23 mouse cellular contexts compared by ENCODE assay signal in genomic region chr3:136244931-136245330, GRCm38 (mm10).
"Had no signal": no experiment of that assay in that cellular context is flagged by ENCODE, and none has a peak within 500 bp of the region (broad histone marks: within the 10 kb centered on the region; RNA-seq: fewer than 3 reads in every experiment).

No protein-coding gene starts in this region.

- H3K36me3 ChIP-seq: liver, embryonic 15.5 days; lung, embryonic 15.5 days; midbrain, embryonic 13.5 days; midbrain, embryonic 15.5 days; neural tube, embryonic 13.5 days; neural tube, embryonic 15.5 days; stomach, embryonic 15.5 days had no signal

- H3K27me3 ChIP-seq: liver, embryonic 15.5 days; lung, embryonic 15.5 days; megakaryocyte, embryonic 14.5 days; midbrain, embryonic 13.5 days; midbrain, embryonic 15.5 days; neural tube, embryonic 13.5 days; neural tube, embryonic 15.5 days; stomach, embryonic 15.5 days had no signal

- H3K9me3 ChIP-seq: liver, embryonic 15.5 days; lung, embryonic 15.5 days; megakaryocyte, embryonic 14.5 days; midbrain, embryonic 13.5 days; midbrain, embryonic 15.5 days; neural tube, embryonic 13.5 days; neural tube, embryonic 15.5 days; stomach, embryonic 15.5 days had no signal

- H3K4me1 ChIP-seq: liver, embryonic 15.5 days; lung, embryonic 15.5 days; midbrain, embryonic 13.5 days; midbrain, embryonic 15.5 days; neural tube, embryonic 13.5 days; neural tube, embryonic 15.5 days; stomach, embryonic 15.5 days had no signal

- H3K4me2 ChIP-seq: liver, embryonic 15.5 days; lung, embryonic 15.5 days; midbrain, embryonic 11.5 days; midbrain, embryonic 13.5 days; midbrain, embryonic 15.5 days; neural tube, embryonic 13.5 days; neural tube, embryonic 15.5 days; stomach, embryonic 15.5 days had no signal

- DNase-seq: liver, postnatal 0 days; lung, adult 2 months; lung, postnatal 14 days; lung, postnatal 36 days; retina, postnatal 1 day; right cerebral cortex, adult 18-20 months; right cerebral cortex, postnatal 25 days; right cerebral cortex, postnatal 4 days; thymus, adult 2 months; thymus, postnatal 25 days; thymus, postnatal 4 days had no signal

- H3K9ac ChIP-seq: liver, embryonic 15.5 days; liver, postnatal 0 days; lung, embryonic 15.5 days; midbrain, embryonic 13.5 days; midbrain, embryonic 15.5 days; neural tube, embryonic 13.5 days; neural tube, embryonic 15.5 days; stomach, embryonic 15.5 days had no signal

- ATAC-seq: liver, postnatal 0 days; lung, postnatal 0 days; midbrain, embryonic 13.5 days; midbrain, embryonic 15.5 days had no signal

- H3K4me3 ChIP-seq: liver, embryonic 15.5 days; lung, embryonic 15.5 days; megakaryocyte, embryonic 14.5 days; midbrain, embryonic 13.5 days; midbrain, embryonic 15.5 days; neural tube, embryonic 13.5 days; neural tube, embryonic 15.5 days; stomach, embryonic 15.5 days had no signal

- H3K27ac ChIP-seq: liver, embryonic 15.5 days; lung, embryonic 15.5 days; macrophage; midbrain, embryonic 13.5 days; midbrain, embryonic 15.5 days; neural tube, embryonic 13.5 days; neural tube, embryonic 15.5 days; stomach, embryonic 15.5 days; stomach, postnatal 0 days had no signal
